Mouse (Mus musculus): ENCODE results near the gene Sipa1l2. TPM values are rescaled to one million over a fixed set of nuclear protein-coding genes. Genes with fewer than 3 reads are reported as not detected.
A peak's percentile ranks its signal among the peaks of the same experiment; 100 is the strongest.

Sipa1l2 gene
- total RNA-seq, 1 experiment from 2014 or later, result 39.0 TPM

- ATAC-seq (ENCODE audit: extremely low read depth, insufficient number of reproducible peaks, low FRiP score, poor library complexity, severe bottlenecking), result no peak
Measured at GRCm38 (mm10) chr8:125493254-125493815, 76.3 kb downstream of the Sipa1l2 start.

GRCm38 (mm10) chr8:125492416-125492815 lies 77.2 kb downstream of the Sipa1l2 start:
- ATAC-seq (ENCODE audit: extremely low read depth, insufficient number of reproducible peaks, low FRiP score, poor library complexity, severe bottlenecking), result no peak

GRCm38 (mm10) chr8:125488747-125489146 lies 80.9 kb downstream of the Sipa1l2 start:
- ATAC-seq (ENCODE audit: extremely low read depth, insufficient number of reproducible peaks, low FRiP score, poor library complexity, severe bottlenecking), result no peak

GRCm38 (mm10) chr8:125485715-125486114 lies 83.9 kb downstream of the Sipa1l2 start:
- no peak for ATAC-seq (ENCODE audit: extremely low read depth, insufficient number of reproducible peaks, low FRiP score, poor library complexity, severe bottlenecking)

GRCm38 (mm10) chr8:125484530-125485196 lies 84.9 kb downstream of the Sipa1l2 start:
- no peak for ATAC-seq (ENCODE audit: extremely low read depth, insufficient number of reproducible peaks, low FRiP score, poor library complexity, severe bottlenecking)

- ATAC-seq (ENCODE audit: extremely low read depth, insufficient number of reproducible peaks, low FRiP score, poor library complexity, severe bottlenecking), result no peak
Measured at GRCm38 (mm10) chr8:125482491-125483096, 87.0 kb downstream of the Sipa1l2 start.

- ATAC-seq (ENCODE audit: extremely low read depth, insufficient number of reproducible peaks, low FRiP score, poor library complexity, severe bottlenecking), result no peak
Measured at GRCm38 (mm10) chr8:125474876-125475275, 94.7 kb downstream of the Sipa1l2 start.

GRCm38 (mm10) chr8:125471374-125471773 lies 98.2 kb downstream of the Sipa1l2 start:
- ATAC-seq (ENCODE audit: extremely low read depth, insufficient number of reproducible peaks, low FRiP score, poor library complexity, severe bottlenecking), result no peak

- ATAC-seq (ENCODE audit: extremely low read depth, insufficient number of reproducible peaks, low FRiP score, poor library complexity, severe bottlenecking), result no peak
Measured at GRCm38 (mm10) chr8:125465156-125465821, 104.3 kb downstream of the Sipa1l2 start.

GRCm38 (mm10) chr8:125462901-125463300 lies 106.7 kb downstream of the Sipa1l2 start:
- no peak for ATAC-seq (ENCODE audit: extremely low read depth, insufficient number of reproducible peaks, low FRiP score, poor library complexity, severe bottlenecking)

GRCm38 (mm10) chr8:125461504-125461903 lies 108.1 kb downstream of the Sipa1l2 start:
- peak; percentile 49; the same call in 1 of the 2 replicates for ATAC-seq (ENCODE audit: extremely low read depth, insufficient number of reproducible peaks, low FRiP score, poor library complexity, severe bottlenecking)

- ATAC-seq (ENCODE audit: extremely low read depth, insufficient number of reproducible peaks, low FRiP score, poor library complexity, severe bottlenecking), result no peak
Measured at GRCm38 (mm10) chr8:125460602-125461001, 109.0 kb downstream of the Sipa1l2 start.

GRCm38 (mm10) chr8:125449048-125449447 lies 120.6 kb downstream of the Sipa1l2 start:
- ATAC-seq (ENCODE audit: extremely low read depth, insufficient number of reproducible peaks, low FRiP score, poor library complexity, severe bottlenecking), result no peak

- ATAC-seq (ENCODE audit: extremely low read depth, insufficient number of reproducible peaks, low FRiP score, poor library complexity, severe bottlenecking), result 0 out of 2 replicates have a peak, but pooled peaks have one; percentile 7
Measured at GRCm38 (mm10) chr8:125447543-125447942, 122.1 kb downstream of the Sipa1l2 start.

- no peak for ATAC-seq (ENCODE audit: extremely low read depth, insufficient number of reproducible peaks, low FRiP score, poor library complexity, severe bottlenecking)
Measured at GRCm38 (mm10) chr8:125446236-125446635, 123.4 kb downstream of the Sipa1l2 start.

GRCm38 (mm10) chr8:125445225-125445609 lies 124.4 kb downstream of the Sipa1l2 start:
- no peak for ATAC-seq (ENCODE audit: extremely low read depth, insufficient number of reproducible peaks, low FRiP score, poor library complexity, severe bottlenecking)

GRCm38 (mm10) chr8:125444457-125445224 lies 125.0 kb downstream of the Sipa1l2 start:
- no peak for ATAC-seq (ENCODE audit: extremely low read depth, insufficient number of reproducible peaks, low FRiP score, poor library complexity, severe bottlenecking)

- ATAC-seq (ENCODE audit: extremely low read depth, insufficient number of reproducible peaks, low FRiP score, poor library complexity, severe bottlenecking), result no peak
Measured at GRCm38 (mm10) chr8:125435320-125436100, 134.1 kb downstream of the Sipa1l2 start.
